Mouse (Mus musculus) kidney, adult 2 months (tissue): Measurements from ENCODE around the gene Lrba. TPM values are rescaled to one million over a fixed set of nuclear protein-coding genes. Genes with fewer than 3 reads are reported as not detected.
A peak's percentile ranks its signal among the peaks of the same experiment; 100 is the strongest.

Experiments
- DNase-seq: peaks from one replicate; pipeline ENCODE4 v3.0.0; 2021
- H3K27ac ChIP-seq: fragments of 200-500 bp; 2 replicates; pipeline ENCODE4 v1.5.1; 2012; ENCODE audit warnings: low read depth, low read length, control low read depth, inconsistent platforms; ENCODE audit not compliant: insufficient read depth
- H3K27me3 ChIP-seq: fragments of 200-500 bp; replicated peaks from 2 replicates; pipeline ENCODE4 v1.6.1; 2012; ENCODE audit warnings: mild to moderate bottlenecking, moderate library complexity, low read length, inconsistent platforms; ENCODE audit not compliant: control insufficient read depth, insufficient read depth
- H3K36me3 ChIP-seq: fragments of 200-500 bp; 2 replicates; pipeline ENCODE4 v1.6.1; 2012; ENCODE audit warnings: mild to moderate bottlenecking, moderate library complexity, low read length, inconsistent platforms; ENCODE audit not compliant: control insufficient read depth, insufficient read depth
- H3K4me1 ChIP-seq: fragments of 200-500 bp; 2 replicates; pipeline ENCODE4 v1.6.1; 2011; ENCODE audit warnings: low read length; ENCODE audit not compliant: control insufficient read depth, insufficient read depth
- H3K4me3 ChIP-seq: fragments of 200-500 bp; 2 replicates; pipeline ENCODE4 v1.5.1; 2011; ENCODE audit warnings: mild to moderate bottlenecking, low read depth, low read length, control low read depth; ENCODE audit not compliant: insufficient read depth
- CTCF ChIP-seq: fragments of 200-500 bp; conservative IDR thresholded peaks from 2 replicates; pipeline ENCODE4 v1.5.1; 2011; ENCODE audit warnings: low read depth, mild to moderate bottlenecking, control low read depth, low read length, moderate library complexity, mixed read lengths; ENCODE audit not compliant: insufficient read depth, insufficient read length
- POLR2A ChIP-seq: fragments of 200-500 bp; IDR thresholded peaks from one replicate; pipeline ENCODE4 v1.6.1; 2011; ENCODE audit warnings: low read depth, low read length, control low read depth
- WGBS: fragments of 180-500 bp; shearing (Covaris S2); methylation state at CpG from one replicate; pipeline ENCODE4 v1.1.7; 2018; 5-methylcytosine and 5-hydroxymethylcytosine counted together
- polyA plus RNA-seq: library from polyadenylated mRNA; depleted of rRNA; stranded (reverse); fragments of >200 nt; gene quantifications from 2 replicates; pipeline ENCODE4 v1.2.3, GENCODE M21; 2012

The Lrba gene
- polyA plus RNA-seq, 1 experiment, result 36.4 TPM

GRCm38 (mm10) chr3:86797871-86798460 lies 573.5 kb downstream of the Lrba start:
- no peaks in the 10 kb centered on the region for H3K36me3 ChIP-seq
- WGBS, result 75% methylated on average over 13 of the region's 13 CpGs
- no peak overlapping the region for H3K4me3 ChIP-seq

GRCm38 (mm10) chr3:86799041-86799440 lies 574.6 kb downstream of the Lrba start:
- Histone ChIP-seq H3K4me1 (no peaks in the 10 kb centered on the region), H3K27ac (no peak overlapping the region), H3K36me3 (no peaks in the 10 kb centered on the region), H3K4me3 (no peak overlapping the region), H3K27me3 (no peaks in the 10 kb centered on the region)
- TF ChIP-seq CTCF, result no peak
- no peak for TF ChIP-seq POLR2A
- DNase-seq, result no peak
- 95% methylated on average over 9 of the region's 9 CpGs for WGBS

More at GRCm38 (mm10) chr3:86797871-86798460, 573.5 kb downstream of the Lrba start:
- Histone ChIP-seq H3K27me3 (no peaks in the 10 kb centered on the region), H3K27ac (no peak overlapping the region), H3K4me1 (no peaks in the 10 kb centered on the region)
- TF ChIP-seq POLR2A, result no peak
- TF ChIP-seq CTCF, result no peak
- DNase-seq, result no peak

- WGBS, result 87% methylated on average over 8 of the region's 8 CpGs
- no peaks in the 10 kb centered on the region for H3K4me1 ChIP-seq
- TF ChIP-seq POLR2A, result no peak
- TF ChIP-seq CTCF, result no peak
These were observed 576.4 kb downstream of the Lrba start for GRCm38 (mm10) chr3:86800841-86801240.

GRCm38 (mm10) chr3:86802825-86803224 lies 578.3 kb downstream of the Lrba start:
- no peaks in the 10 kb centered on the region for H3K27me3 ChIP-seq
- H3K4me3 ChIP-seq, result no peak overlapping the region
- WGBS, result 66% methylated on average over 8 of the region's 8 CpGs
- DNase-seq, result no peak
- no peaks in the 10 kb centered on the region for H3K36me3 ChIP-seq
- no peak for TF ChIP-seq POLR2A
- no peak for TF ChIP-seq CTCF
- no peaks in the 10 kb centered on the region for H3K4me1 ChIP-seq
- H3K27ac ChIP-seq, result no peak overlapping the region

More at GRCm38 (mm10) chr3:86800841-86801240, 576.4 kb downstream of the Lrba start:
- no peak overlapping the region for H3K27ac ChIP-seq
- no peak overlapping the region for H3K4me3 ChIP-seq
- H3K27me3 ChIP-seq, result no peaks in the 10 kb centered on the region
- H3K36me3 ChIP-seq, result no peaks in the 10 kb centered on the region
- DNase-seq, result no peak

GRCm38 (mm10) chr3:86804265-86804664 lies 579.8 kb downstream of the Lrba start:
- no peak for DNase-seq
- WGBS, result 93% methylated on average over 9 of the region's 9 CpGs
- no peak for TF ChIP-seq POLR2A
- TF ChIP-seq CTCF, result no peak
- Histone ChIP-seq H3K27me3 (no peaks in the 10 kb centered on the region), H3K27ac (no peak overlapping the region), H3K4me1 (no peaks in the 10 kb centered on the region), H3K36me3 (no peaks in the 10 kb centered on the region), H3K4me3 (no peak overlapping the region)

GRCm38 (mm10) chr3:86806834-86807233 lies 582.4 kb downstream of the Lrba start:
- Histone ChIP-seq H3K27ac (no peak overlapping the region), H3K4me1 (no peaks in the 10 kb centered on the region), H3K4me3 (no peak overlapping the region), H3K36me3 (no peaks in the 10 kb centered on the region), H3K27me3 (no peaks in the 10 kb centered on the region)
- no peak for TF ChIP-seq CTCF
- no peak for DNase-seq
- 93% methylated on average over 9 of the region's 9 CpGs for WGBS

- no peaks in the 10 kb centered on the region for H3K27me3 ChIP-seq
- H3K27ac ChIP-seq, result no peak overlapping the region
- peak; percentile 39 for TF ChIP-seq CTCF
- TF ChIP-seq POLR2A, result no peak
- DNase-seq, result peak; percentile 19
- H3K36me3 ChIP-seq, result no peaks in the 10 kb centered on the region
- WGBS, result 80% methylated on average over 14 of the region's 14 CpGs
- no peaks in the 10 kb centered on the region for H3K4me1 ChIP-seq
- no peak overlapping the region for H3K4me3 ChIP-seq
These were observed 583.4 kb downstream of the Lrba start for GRCm38 (mm10) chr3:86807750-86808467.

- no peak for DNase-seq
- WGBS, result 82% methylated on average over 9 of the region's 9 CpGs
- Histone ChIP-seq H3K27me3 (no peaks in the 10 kb centered on the region), H3K36me3 (no peaks in the 10 kb centered on the region), H3K4me3 (no peak overlapping the region), H3K4me1 (no peaks in the 10 kb centered on the region), H3K27ac (no peak overlapping the region)
- TF ChIP-seq CTCF, result no peak
- TF ChIP-seq POLR2A, result no peak
These were observed 584.7 kb downstream of the Lrba start for GRCm38 (mm10) chr3:86809199-86809598.
